Mouse (Mus musculus) olfactory bulb, adult 2 months (tissue): ENCODE data around the gene Cacna1e.

ENCODE experiments used
- CTCF ChIP-seq: fragments of 200-500 bp; IDR thresholded peaks from 2 replicates; pipeline ENCODE4 v1.5.1; 2012; ENCODE audit warnings: low read depth, mild to moderate bottlenecking, low read length, moderate library complexity; ENCODE audit not compliant: insufficient read depth
- POLR2A ChIP-seq: fragments of 200-500 bp; IDR thresholded peaks from 2 replicates; pipeline ENCODE4 v1.6.1; 2012; ENCODE audit warnings: mild to moderate bottlenecking, low read depth, low read length, moderate library complexity; ENCODE audit not compliant: insufficient read depth

DNA sequence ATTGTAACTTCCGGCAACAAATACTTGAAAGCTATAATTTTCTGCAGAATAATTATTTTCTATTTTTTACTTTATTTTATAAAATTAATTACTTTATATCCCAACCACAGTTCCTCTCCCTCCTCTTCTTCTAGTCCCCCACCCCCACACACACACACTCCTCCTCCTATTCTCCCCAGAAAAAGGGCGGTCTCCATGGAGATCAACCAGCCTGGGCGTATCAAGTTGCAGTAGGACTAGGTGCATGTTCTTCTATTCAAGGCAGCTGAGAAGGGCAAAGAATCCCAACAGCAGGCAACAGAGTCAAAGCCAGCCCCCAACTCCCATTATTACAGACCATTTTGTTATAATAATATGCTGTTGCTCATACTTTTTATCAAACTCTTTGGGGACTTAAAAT, 113.8 kb downstream of the Cacna1e start:
- no peak for TF ChIP-seq POLR2A
- TF ChIP-seq CTCF, result no peak
